Mouse (Mus musculus) heart, postnatal 0 days (tissue): ENCODE measurements around the gene Olfr523. TPM values are rescaled to one million over a fixed set of nuclear protein-coding genes. Genes with fewer than 3 reads are reported as not detected.

Experiments
- ATAC-seq: fragments of 200-750 bp; cut with Nextera tagmentation; 2 replicates; pipeline ENCODE4 v1.8.0; 2017; ENCODE audit warnings: low read depth, moderate number of reproducible peaks, moderate library complexity; ENCODE audit not compliant: insufficient read depth
- DNase-seq: peaks from one replicate; pipeline ENCODE4 v3.0.0-alpha.2; 2016; ENCODE audit warnings: low spot score
- H3K27ac ChIP-seq: fragments of 300-500 bp; sonication (generic); 2 replicates; pipeline ENCODE4 v1.5.1; 2014; ENCODE audit warnings: low read depth, mild to moderate bottlenecking
- H3K27me3 ChIP-seq: fragments of 300-500 bp; sonication (generic); 2 replicates; pipeline ENCODE4 v1.6.1; 2014; ENCODE audit warnings: low read length, mixed read lengths; ENCODE audit not compliant: control insufficient read depth, insufficient read depth
- H3K36me3 ChIP-seq: fragments of 300-500 bp; sonication (generic); replicated peaks from 2 replicates; pipeline ENCODE4 v1.6.1; 2014; ENCODE audit warnings: low read length, mixed read lengths; ENCODE audit not compliant: control insufficient read depth, insufficient read depth
- H3K4me1 ChIP-seq: fragments of 300-500 bp; sonication (generic); 2 replicates; pipeline ENCODE4 v1.6.1; 2014; ENCODE audit warnings: antibody characterized with exemption; ENCODE audit not compliant: control insufficient read depth, insufficient read depth
- H3K4me2 ChIP-seq: fragments of 300-500 bp; sonication (generic); 2 replicates; pipeline ENCODE4 v1.6.1; 2014; ENCODE audit warnings: low read depth, mild to moderate bottlenecking, low read length, moderate library complexity
- H3K4me3 ChIP-seq: fragments of 300-500 bp; sonication (generic); 2 replicates; pipeline ENCODE4 v1.5.1; 2014; ENCODE audit warnings: low read depth, low read length
- H3K9ac ChIP-seq: fragments of 300-500 bp; sonication (generic); replicated peaks from 2 replicates; pipeline ENCODE4 v1.6.1; 2014; ENCODE audit warnings: low read depth, low read length, mixed read lengths
- H3K9me3 ChIP-seq: fragments of 300-500 bp; sonication (generic); replicated peaks from 2 replicates; pipeline ENCODE4 v1.6.1; 2016; ENCODE audit warnings: low read length; ENCODE audit not compliant: control insufficient read depth
- CTCF ChIP-seq: IDR thresholded peaks from 2 replicates; pipeline ENCODE4 v1.5.1; 2016; ENCODE audit warnings: antibody characterized with exemption, control low read depth, low read depth
- EP300 ChIP-seq: IDR thresholded peaks from 2 replicates; pipeline ENCODE4 v1.6.1; 2016; ENCODE audit warnings: antibody characterized with exemption, low read depth
- WGBS: fragments of 180-500 bp; shearing (Covaris S2); extraction: QIAGEN DNeasy Blood & Tissue Kit; methylation state at CpG from one replicate; pipeline ENCODE4 v1.1.7; 2014; 5-methylcytosine and 5-hydroxymethylcytosine counted together
- polyA plus RNA-seq: library from polyadenylated mRNA; unstranded; fragments of >200 nt; fragmentation: Nextera tagmentation; extraction: Ambion mirVana; gene quantifications from 2 replicates; pipeline ENCODE4 v1.2.1, GENCODE M21; 2015
- total RNA-seq: library from RNA; depleted of rRNA; stranded (reverse); fragments of >200 nt; gene quantifications from 2 replicates; pipeline ENCODE4 v1.2.3, GENCODE M21; 2014; ENCODE audit warnings: low replicate concordance; rRNA removed

Gene Olfr523
- total and polyA plus RNA-seq, 2 experiments from 2014 or later: not detected

GRCm38 (mm10) chr7:140219268-140219667 is 46.3 kb downstream of the Olfr523 start:
- H3K27me3 ChIP-seq: no peaks in the 10 kb centered on the region
- TF ChIP-seq CTCF (no peak), EP300 (no peak)
- ATAC-seq (no peak), DNase-seq (no peak)
- H3K9me3 ChIP-seq: no peaks in the 10 kb centered on the region
- WGBS: 13% methylated on average over 1 of the region's 1 CpGs
- H3K36me3 ChIP-seq: no peaks in the 10 kb centered on the region
- H3K9ac ChIP-seq: no peak overlapping the region
- H3K27ac ChIP-seq: no peak overlapping the region
- H3K4me2 ChIP-seq: no peak overlapping the region
- H3K4me1 ChIP-seq: no peaks in the 10 kb centered on the region
- no peak overlapping the region for H3K4me3 ChIP-seq

GRCm38 (mm10) chr7:140220375-140220774 is 47.4 kb downstream of the Olfr523 start:
- H3K36me3 ChIP-seq: no peaks in the 10 kb centered on the region
- TF ChIP-seq CTCF (no peak), EP300 (no peak)
- H3K4me1 ChIP-seq: no peaks in the 10 kb centered on the region
- DNase-seq (no peak), ATAC-seq (no peak)
- whole genome bisulfite sequencing: 76% methylated on average over 4 of the region's 4 CpGs
- H3K9ac ChIP-seq: no peak overlapping the region
- no peaks in the 10 kb centered on the region for H3K9me3 ChIP-seq
- no peak overlapping the region for H3K4me2 ChIP-seq
- H3K27ac ChIP-seq: no peak overlapping the region
- H3K27me3 ChIP-seq: no peaks in the 10 kb centered on the region
- no peak overlapping the region for H3K4me3 ChIP-seq

- no peaks in the 10 kb centered on the region for H3K36me3 ChIP-seq
- no peak overlapping the region for H3K4me3 ChIP-seq
- 70% methylated on average over 13 of the region's 13 CpGs for WGBS
- no peaks in the 10 kb centered on the region for H3K27me3 ChIP-seq
- no peak overlapping the region for H3K9ac ChIP-seq
- H3K27ac ChIP-seq: no peak overlapping the region
- no peaks in the 10 kb centered on the region for H3K9me3 ChIP-seq
- ATAC-seq (no peak), DNase-seq (no peak)
- H3K4me1 ChIP-seq: no peaks in the 10 kb centered on the region
- TF ChIP-seq CTCF (no peak), EP300 (no peak)
- H3K4me2 ChIP-seq: no peak overlapping the region
Observed at GRCm38 (mm10) chr7:140224209-140224608, 51.2 kb downstream of the Olfr523 start.

Other genes with a start within 250 kb of the Olfr523 start
- gene Utf1, start 229.4 kb upstream of the Olfr523 start, total RNA-seq: not detected in 2 replicates
- not detected in 2 replicates for gene Utf1, start 229.4 kb upstream of the Olfr523 start, polyA plus RNA-seq
- gene 6430531B16Rik, start 194.5 kb upstream of the Olfr523 start, total RNA-seq: not detected in 2 replicates
- 0.23 TPM in 1 of 2 replicates, not detected in the other for gene 6430531B16Rik, start 194.5 kb upstream of the Olfr523 start, polyA plus RNA-seq
- 5.4 and 83.4 TPM in 2 replicates for gene Adam8, start 180.7 kb upstream of the Olfr523 start, total RNA-seq
- 0.31 and 1.2 TPM in 2 replicates for gene Adam8, start 180.7 kb upstream of the Olfr523 start, polyA plus RNA-seq
- 23.6 and 44.3 TPM in 2 replicates for gene Zfp511, start 136.8 kb upstream of the Olfr523 start, total RNA-seq
- 22.9 and 23.9 TPM in 2 replicates for gene Zfp511, start 136.8 kb upstream of the Olfr523 start, polyA plus RNA-seq
- 28.2 and 53.1 TPM in 2 replicates for gene Tubgcp2, start 136.5 kb upstream of the Olfr523 start, total RNA-seq
- gene Tubgcp2, start 136.5 kb upstream of the Olfr523 start, polyA plus RNA-seq: 21.8 and 24.5 TPM in 2 replicates
- gene Msx3, start 124.1 kb upstream of the Olfr523 start, total RNA-seq: not detected in 2 replicates
- not detected in 2 replicates for gene Msx3, start 124.1 kb upstream of the Olfr523 start, polyA plus RNA-seq
- 1.9 and 4.1 TPM in 2 replicates for gene Caly, start 90.7 kb upstream of the Olfr523 start, total RNA-seq
- gene Caly, start 90.7 kb upstream of the Olfr523 start, polyA plus RNA-seq: 0.40 and 0.70 TPM in 2 replicates
- not detected in 2 replicates for gene Prap1, start 79.8 kb upstream of the Olfr523 start, total RNA-seq
- gene Prap1, start 79.8 kb upstream of the Olfr523 start, polyA plus RNA-seq: 0.27 and 0.33 TPM in 2 replicates
- gene Fuom, start 70.8 kb upstream of the Olfr523 start, total RNA-seq: 64.2 and 79.4 TPM in 2 replicates
- gene Fuom, start 70.8 kb upstream of the Olfr523 start, polyA plus RNA-seq: 158 and 164 TPM in 2 replicates
- 8.1 and 11.8 TPM in 2 replicates for gene Paox, start 57.4 kb upstream of the Olfr523 start, total RNA-seq
- 8.5 and 8.7 TPM in 2 replicates for gene Paox, start 57.4 kb upstream of the Olfr523 start, polyA plus RNA-seq
- 265 and 332 TPM in 2 replicates for gene Echs1, start 56.7 kb upstream of the Olfr523 start, total RNA-seq
- gene Echs1, start 56.7 kb upstream of the Olfr523 start, polyA plus RNA-seq: 344 and 349 TPM in 2 replicates
- gene Mtg1, start 35.7 kb upstream of the Olfr523 start, total RNA-seq: 9.2 and 53.7 TPM in 2 replicates
- gene Mtg1, start 35.7 kb upstream of the Olfr523 start, polyA plus RNA-seq: 31.2 and 33.1 TPM in 2 replicates
- 0.61 TPM in 1 of 2 replicates, not detected in the other for gene Sprn, start 18.3 kb upstream of the Olfr523 start, total RNA-seq
- gene Sprn, start 18.3 kb upstream of the Olfr523 start, polyA plus RNA-seq: 0.16 and 0.25 TPM in 2 replicates
- gene Olfr522, start 8.5 kb upstream of the Olfr523 start, total RNA-seq: not detected in 2 replicates
- not detected in 2 replicates for gene Olfr522, start 8.5 kb upstream of the Olfr523 start, polyA plus RNA-seq
- not detected in 2 replicates for gene Olfr524, start 32.7 kb downstream of the Olfr523 start, total RNA-seq
- not detected in 2 replicates for gene Olfr524, start 32.7 kb downstream of the Olfr523 start, polyA plus RNA-seq
- gene Cd163l1, start 45.0 kb downstream of the Olfr523 start, total RNA-seq: 2.4 TPM in 1 of 2 replicates, not detected in the other
- gene Cd163l1, start 45.0 kb downstream of the Olfr523 start, polyA plus RNA-seq: not detected in 2 replicates
- 0.35 TPM in 1 of 2 replicates, not detected in the other for gene 5830411N06Rik, start 74.1 kb downstream of the Olfr523 start, total RNA-seq
- not detected in 2 replicates for gene 5830411N06Rik, start 74.1 kb downstream of the Olfr523 start, polyA plus RNA-seq
- gene Olfr525, start 147.6 kb downstream of the Olfr523 start, total RNA-seq: not detected in 2 replicates
- gene Olfr525, start 147.6 kb downstream of the Olfr523 start, polyA plus RNA-seq: not detected in 2 replicates
- not detected in 2 replicates for gene Olfr527, start 160.8 kb downstream of the Olfr523 start, total RNA-seq
- gene Olfr527, start 160.8 kb downstream of the Olfr523 start, polyA plus RNA-seq: not detected in 2 replicates
- not detected in 2 replicates for gene Olfr60, start 188.5 kb downstream of the Olfr523 start, total RNA-seq
- not detected in 2 replicates for gene Olfr60, start 188.5 kb downstream of the Olfr523 start, polyA plus RNA-seq
- gene Olfr530, start 203.1 kb downstream of the Olfr523 start, total RNA-seq: not detected in 2 replicates
- not detected in 2 replicates for gene Olfr530, start 203.1 kb downstream of the Olfr523 start, polyA plus RNA-seq
- not detected in 2 replicates for gene Olfr531, start 229.7 kb downstream of the Olfr523 start, total RNA-seq
- gene Olfr531, start 229.7 kb downstream of the Olfr523 start, polyA plus RNA-seq: not detected in 2 replicates
- not detected in 2 replicates for gene Olfr532, start 248.4 kb downstream of the Olfr523 start, total RNA-seq
- not detected in 2 replicates for gene Olfr532, start 248.4 kb downstream of the Olfr523 start, polyA plus RNA-seq